Mouse (Mus musculus) hindbrain, embryonic 11.5 days (tissue): Measurements from ENCODE around the gene Trim12c. TPM values are rescaled to one million over a fixed set of nuclear protein-coding genes. Genes with fewer than 3 reads are reported as not detected.
"Not testable (repeated sequence)": the region's sequence is repeated elsewhere in the genome, so short reads cannot be mapped to it uniquely, and the experiment has no call there.

Experiments used
- ATAC-seq: fragments of 200-750 bp; cut with Nextera tagmentation; 2 replicates; pipeline ENCODE4 v1.8.0; 2017; ENCODE audit warnings: mild to moderate bottlenecking, moderate TSS enrichment, moderate library complexity; ENCODE audit not compliant: low FRiP score
- DNase-seq: peaks from one replicate; pipeline ENCODE4 v3.0.0-alpha.2; 2015; ENCODE audit warnings: low spot score
- H3K27ac ChIP-seq: fragments of 300-500 bp; sonication (generic); 2 replicates; pipeline ENCODE4 v1.5.1; 2014; ENCODE audit warnings: mild to moderate bottlenecking, low read depth, low read length
- H3K27me3 ChIP-seq: fragments of 300-500 bp; sonication (generic); 2 replicates; pipeline ENCODE4 v1.6.1; 2014; ENCODE audit warnings: mild to moderate bottlenecking, low read length, moderate library complexity, mixed read lengths; ENCODE audit not compliant: control insufficient read depth, insufficient read depth
- H3K36me3 ChIP-seq: fragments of 300-500 bp; sonication (generic); 2 replicates; pipeline ENCODE4 v1.6.1; 2014; ENCODE audit warnings: mild to moderate bottlenecking, low read length, moderate library complexity, mixed read lengths; ENCODE audit not compliant: control insufficient read depth, insufficient read depth
- H3K4me1 ChIP-seq: fragments of 300-500 bp; sonication (generic); replicated peaks from 2 replicates; pipeline ENCODE4 v1.6.1; 2014; ENCODE audit warnings: low read length, mixed read lengths; ENCODE audit not compliant: control insufficient read depth, insufficient read depth
- H3K4me2 ChIP-seq: fragments of 300-500 bp; sonication (generic); replicated peaks from 2 replicates; pipeline ENCODE4 v1.6.1; 2014; ENCODE audit warnings: mild to moderate bottlenecking, low read depth, low read length
- H3K4me3 ChIP-seq: fragments of 300-500 bp; sonication (generic); 2 replicates; pipeline ENCODE4 v1.5.1; 2014; ENCODE audit warnings: low read depth, low read length
- H3K9ac ChIP-seq: fragments of 300-500 bp; sonication (generic); 2 replicates; pipeline ENCODE4 v1.6.1; 2014; ENCODE audit warnings: low read depth, low read length
- H3K9me3 ChIP-seq: fragments of 300-500 bp; sonication (generic); 2 replicates; pipeline ENCODE4 v1.6.1; 2016; ENCODE audit warnings: low read length; ENCODE audit not compliant: control insufficient read depth
- WGBS: fragments of 180-500 bp; shearing (Covaris S2); extraction: QIAGEN DNeasy Blood & Tissue Kit; methylation state at CpG from one replicate; pipeline ENCODE4 v1.1.7; 2014; 5-methylcytosine and 5-hydroxymethylcytosine counted together
- polyA plus RNA-seq: library from polyadenylated mRNA; unstranded; fragments of >200 nt; fragmentation: Nextera tagmentation; extraction: Ambion mirVana; gene quantifications from 2 replicates; pipeline ENCODE4 v1.2.1, GENCODE M21; 2014

Trim12c gene
- polyA plus RNA-seq, 1 experiment from 2014 or later: 1.0 TPM

- not testable (repeated sequence) for H3K9me3 ChIP-seq, H3K36me3 ChIP-seq, H3K27ac ChIP-seq, ATAC-seq, H3K9ac ChIP-seq, H3K4me2 ChIP-seq, H3K27me3 ChIP-seq, DNase-seq, H3K4me3 ChIP-seq, H3K4me1 ChIP-seq
- WGBS: 88% methylated on average over 2 of the region's 4 CpGs
These were observed 12.4 kb downstream of the Trim12c start for GRCm38 (mm10) chr7:104340744-104341143.

GRCm38 (mm10) chr7:104335547-104335946, 17.6 kb downstream of the Trim12c start:
- H3K36me3 ChIP-seq, DNase-seq, H3K4me2 ChIP-seq, H3K4me1 ChIP-seq, ATAC-seq, H3K27me3 ChIP-seq, H3K4me3 ChIP-seq, H3K9ac ChIP-seq, H3K27ac ChIP-seq, H3K9me3 ChIP-seq: not testable (repeated sequence)
- whole genome bisulfite sequencing: 85% methylated on average over 3 of the region's 3 CpGs

- H3K9me3 ChIP-seq, H3K27me3 ChIP-seq, H3K4me1 ChIP-seq, H3K36me3 ChIP-seq, H3K4me3 ChIP-seq, H3K4me2 ChIP-seq, DNase-seq, ATAC-seq, H3K9ac ChIP-seq, H3K27ac ChIP-seq: not testable (repeated sequence)
- 91% methylated on average over 2 of the region's 2 CpGs for WGBS
These were observed 24.0 kb downstream of the Trim12c start, which contains the start of gene Trim34b for GRCm38 (mm10) chr7:104329171-104329570. TSS of gene Trim34b (plus strand) at chr7:104329471.

GRCm38 (mm10) chr7:104322028-104322427, 31.1 kb downstream of the Trim12c start:
- H3K9ac ChIP-seq: no peak overlapping the region
- no peak overlapping the region for H3K4me2 ChIP-seq
- no peak for DNase-seq
- no peaks in the 10 kb centered on the region for H3K9me3 ChIP-seq
- no peaks in the 10 kb centered on the region for H3K36me3 ChIP-seq
- H3K27ac ChIP-seq: no peak overlapping the region
- no peaks in the 10 kb centered on the region for H3K4me1 ChIP-seq
- 95% methylated on average over 9 of the region's 9 CpGs for WGBS
- no peaks in the 10 kb centered on the region for H3K27me3 ChIP-seq
- no peak for ATAC-seq
- H3K4me3 ChIP-seq: no peak overlapping the region

GRCm38 (mm10) chr7:104315369-104316080, 37.6 kb downstream of the Trim12c start, which contains the start of gene Trim12a:
TSS of gene Trim12a (minus strand) at chr7:104315466.
- not testable (repeated sequence) for H3K4me1 ChIP-seq, H3K27me3 ChIP-seq, H3K27ac ChIP-seq, H3K9ac ChIP-seq, H3K36me3 ChIP-seq, H3K9me3 ChIP-seq, DNase-seq
- 33% methylated on average over 4 of the region's 4 CpGs for WGBS
- peak within 1 kb of the TSS; percentile 21; the same call in 1 of the 2 replicates for H3K4me3 ChIP-seq
- H3K4me2 ChIP-seq: 0 out of 2 replicates have a peak within 1 kb of the TSS, but pooled peaks have one; percentile 14
- ATAC-seq: peak; percentile 56; the same call in 1 of the 2 replicates

- Histone ChIP-seq H3K4me2 (0 out of 2 replicates have a peak overlapping the region, but pooled peaks have one; percentile 14), H3K4me1 (no peaks in the 10 kb centered on the region), H3K36me3 (no peaks in the 10 kb centered on the region), H3K9ac (no peak overlapping the region), H3K4me3 (peak overlapping the region; percentile 21; the same call in 1 of the 2 replicates), H3K27me3 (no peaks in the 10 kb centered on the region), H3K9me3 (no peaks in the 10 kb centered on the region), H3K27ac (no peak overlapping the region)
- DNase-seq (peak; percentile 10), ATAC-seq (no peak)
- WGBS: 15% methylated on average over 15 of the region's 15 CpGs
These were observed 38.3 kb downstream of the Trim12c start for GRCm38 (mm10) chr7:104314796-104315353.

GRCm38 (mm10) chr7:104291638-104292400, 61.3 kb downstream of the Trim12c start:
- no peak overlapping the region for H3K27ac ChIP-seq
- H3K36me3 ChIP-seq: no peaks in the 10 kb centered on the region
- no peak overlapping the region for H3K4me3 ChIP-seq
- 89% methylated on average over 5 of the region's 5 CpGs for WGBS
- DNase-seq: no peak
- no peaks in the 10 kb centered on the region for H3K27me3 ChIP-seq
- no peaks in the 10 kb centered on the region for H3K9me3 ChIP-seq
- H3K4me1 ChIP-seq: no peaks in the 10 kb centered on the region
- ATAC-seq: no peak
- H3K9ac ChIP-seq: no peak overlapping the region
- H3K4me2 ChIP-seq: no peak overlapping the region

GRCm38 (mm10) chr7:104290641-104291040, 62.5 kb downstream of the Trim12c start:
- no peak for DNase-seq
- H3K4me2 ChIP-seq: no peak overlapping the region
- no peaks in the 10 kb centered on the region for H3K36me3 ChIP-seq
- no peak overlapping the region for H3K27ac ChIP-seq
- H3K4me1 ChIP-seq: no peaks in the 10 kb centered on the region
- WGBS: 98% methylated on average over 1 of the region's 1 CpGs
- ATAC-seq: no peak
- H3K9me3 ChIP-seq: no peaks in the 10 kb centered on the region
- no peak overlapping the region for H3K9ac ChIP-seq
- no peaks in the 10 kb centered on the region for H3K27me3 ChIP-seq
- H3K4me3 ChIP-seq: no peak overlapping the region
